Mouse (Mus musculus) CH12.LX (cell line): Measurements from ENCODE around the gene Clip3.

ENCODE experiments used
- CHD2 ChIP-seq: IDR thresholded peaks from 2 replicates; pipeline ENCODE4 v1.6.1; 2011; ENCODE audit warnings: low read length, improper control_type of control experiment
- CTCF ChIP-seq, 2 experiments: IDR thresholded peaks in 1 of 2; conservative IDR thresholded peaks in 1 of 2; 2 replicates each; pipeline ENCODE4 v1.5.1; 2011 to 2012; ENCODE audit warnings: low read depth in 2 of 2, low read length in 2 of 2, improper control_type of control experiment in 1 of 2, inconsistent platforms in 1 of 2, mild to moderate bottlenecking in 1 of 2, moderate library complexity in 1 of 2
- EP300 ChIP-seq: IDR thresholded peaks from 2 replicates; pipeline ENCODE4 v1.6.1; 2011; ENCODE audit warnings: low read length, improper control_type of control experiment
- KAT2A ChIP-seq: IDR thresholded peaks from 2 replicates; pipeline ENCODE4 v1.6.1; 2012; ENCODE audit warnings: low read length, improper control_type of control experiment, inconsistent platforms; ENCODE audit not compliant: insufficient replicate concordance
- MAX ChIP-seq: IDR thresholded peaks from 2 replicates; pipeline ENCODE4 v1.6.1; 2011; ENCODE audit warnings: low read length, improper control_type of control experiment
- MEF2A ChIP-seq: IDR thresholded peaks from 2 replicates; pipeline ENCODE4 v1.6.1; 2014; ENCODE audit warnings: low read depth, mild to moderate bottlenecking, inconsistent platforms, low read length, improper control_type of control experiment, borderline replicate concordance
- POLR2A ChIP-seq: IDR thresholded peaks from 2 replicates; pipeline ENCODE4 v1.6.1; 2011; ENCODE audit warnings: low read depth, mild to moderate bottlenecking, improper control_type of control experiment, low read length
- ZC3H11A ChIP-seq: IDR thresholded peaks from 2 replicates; pipeline ENCODE4 v1.6.1; 2012; ENCODE audit warnings: low read depth, mild to moderate bottlenecking, inconsistent platforms, low read length, improper control_type of control experiment
- ZKSCAN1 ChIP-seq: IDR thresholded peaks from 2 replicates; pipeline ENCODE4 v1.6.1; 2012; ENCODE audit warnings: low read depth, inconsistent platforms, low read length, improper control_type of control experiment, borderline replicate concordance
- ZMIZ1 ChIP-seq: IDR thresholded peaks from 2 replicates; pipeline ENCODE4 v1.6.1; 2012; ENCODE audit warnings: low read depth, mild to moderate bottlenecking, inconsistent platforms, low read length, improper control_type of control experiment
- ZNF384 ChIP-seq: IDR thresholded peaks from 2 replicates; pipeline ENCODE4 v1.6.1; 2012; ENCODE audit warnings: low read depth, low read length, improper control_type of control experiment, inconsistent platforms

DNA sequence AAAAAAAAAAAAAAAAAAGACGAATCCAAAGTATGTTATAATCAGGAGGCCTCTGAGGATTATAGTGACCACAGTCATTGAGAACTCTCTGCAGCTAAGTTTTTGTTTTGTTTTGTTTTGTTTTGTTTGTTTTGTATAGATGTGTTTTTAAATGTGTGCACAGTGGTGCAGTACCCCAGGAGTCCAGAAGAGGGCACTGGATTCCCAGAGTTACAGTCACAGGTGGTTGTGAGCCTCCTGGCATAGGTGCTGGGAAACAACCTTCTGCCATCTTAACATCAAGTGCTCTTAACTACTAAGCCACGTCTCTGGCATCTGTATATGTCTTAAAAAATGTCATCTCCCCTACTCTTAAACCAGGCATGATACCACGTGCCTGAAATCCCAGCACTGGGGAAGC, 9.4 kb downstream of the Clip3 start:
- TF ChIP-seq EP300 (no peak), CTCF (conservative IDR thresholded peaks at IDR 0.05 in 1 of 2, IDR thresholded peaks at IDR 0.05 in 1 of 2; ENCODE audit: low read depth in 2 of 2, low read length in 2 of 2) (peak; percentile 64 to 89), ZKSCAN1 (no peak), ZMIZ1 (no peak), MAX (no peak), POLR2A (no peak), CHD2 (no peak), ZNF384 (no peak), ZC3H11A (no peak), MEF2A (no peak), KAT2A (no peak)
